Mouse (Mus musculus) cortical plate, adult 2 months (tissue): Measurements from ENCODE around the gene Cdc42ep1.

ENCODE experiments used
- CTCF ChIP-seq: fragments of 200-500 bp; IDR thresholded peaks from 2 replicates; pipeline ENCODE4 v1.5.1; 2011; ENCODE audit warnings: mild to moderate bottlenecking, control low read depth, low read length; ENCODE audit not compliant: insufficient read depth; ENCODE audit errors: extremely low read depth
- POLR2A ChIP-seq: fragments of 200-500 bp; IDR thresholded peaks from 2 replicates; pipeline ENCODE4 v1.6.1; 2011; ENCODE audit warnings: mild to moderate bottlenecking, low read length, control low read depth; ENCODE audit not compliant: insufficient read depth; ENCODE audit errors: extremely low read depth

- TF ChIP-seq CTCF: no peak
- no peak for TF ChIP-seq POLR2A
Observed at GRCm38 (mm10) chr15:78842371-78843163, at the start of gene Cdc42ep1.
